Mouse (Mus musculus) T-helper 17 cell (primary cell): ENCODE results near the gene Rsc1a1.

Experiments
- in situ Hi-C, 2 experiments: fragments of 300-600 bp; cut with MboI, MseI; formaldehyde crosslinking; loops; 1 replicate in 1 of 2; 2 replicates in 1 of 2; pipeline ENCODE4 v1.15.1; 2025; ENCODE audit warnings: high pct_unique_total_duplicates in 2 of 2

The Rsc1a1 gene

DNA sequence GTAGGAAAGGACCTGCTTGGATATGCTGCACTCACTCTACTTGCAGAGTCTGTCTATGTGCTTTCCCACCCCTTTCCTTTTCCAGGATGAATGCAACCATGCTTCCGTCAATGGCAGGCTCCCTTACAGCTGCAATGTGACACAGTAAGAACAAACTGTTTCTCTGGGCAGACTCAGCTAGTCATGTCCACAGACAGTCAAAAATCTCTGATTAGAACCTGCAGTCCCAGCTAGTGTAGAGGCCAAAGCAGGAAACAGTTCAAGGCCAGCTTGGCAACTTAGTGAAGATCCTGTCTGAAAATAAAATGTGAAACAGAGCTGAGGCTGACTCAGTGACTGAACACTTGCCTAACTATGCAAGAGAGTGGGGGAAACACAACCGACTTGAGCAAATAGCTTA lies 19.2 kb upstream of the Rsc1a1 start:
- in situ Hi-C loops, result no loop called here

DNA sequence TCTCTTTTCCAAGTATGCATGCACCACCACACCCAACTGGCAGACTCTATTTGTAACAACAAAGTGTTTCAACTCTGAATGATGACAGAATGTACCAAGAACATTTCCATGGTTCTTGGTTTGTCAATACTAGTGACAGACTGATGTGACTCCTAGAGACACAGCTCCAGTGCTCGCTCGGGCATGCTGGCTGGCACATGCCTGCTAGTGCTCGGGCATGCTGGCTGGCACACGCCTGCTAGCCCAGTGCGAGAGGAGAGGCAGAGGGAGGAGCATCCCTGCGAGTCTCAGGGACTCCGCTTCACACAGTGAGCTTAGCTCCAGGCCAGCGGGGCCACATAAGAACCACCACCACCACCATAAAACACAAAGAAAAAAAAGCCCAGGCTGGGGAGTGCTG lies 9.3 kb upstream of the Rsc1a1 start:
- in situ Hi-C loops, result no loop called here

DNA sequence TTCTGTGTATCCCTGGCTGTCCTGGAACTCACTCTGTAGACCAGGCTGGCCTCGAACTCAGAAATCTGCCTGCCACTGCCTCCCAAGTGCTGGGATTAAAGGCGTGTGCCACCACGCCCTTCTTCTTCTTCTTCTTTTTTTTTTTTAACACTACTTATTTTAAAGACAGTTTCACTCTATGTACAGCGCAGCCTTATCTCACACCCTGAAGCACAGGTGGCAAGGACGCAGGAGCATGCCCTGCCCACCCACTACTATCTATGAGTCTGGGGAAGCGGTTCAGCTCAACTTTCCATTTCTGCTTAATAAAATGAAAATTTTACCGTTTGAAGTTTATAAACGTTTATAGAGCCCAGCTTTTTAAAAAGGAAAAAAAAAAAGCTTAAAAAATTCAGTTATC lies 3.1 kb upstream of the Rsc1a1 start:
- in situ Hi-C loops, result no loop called here

DNA sequence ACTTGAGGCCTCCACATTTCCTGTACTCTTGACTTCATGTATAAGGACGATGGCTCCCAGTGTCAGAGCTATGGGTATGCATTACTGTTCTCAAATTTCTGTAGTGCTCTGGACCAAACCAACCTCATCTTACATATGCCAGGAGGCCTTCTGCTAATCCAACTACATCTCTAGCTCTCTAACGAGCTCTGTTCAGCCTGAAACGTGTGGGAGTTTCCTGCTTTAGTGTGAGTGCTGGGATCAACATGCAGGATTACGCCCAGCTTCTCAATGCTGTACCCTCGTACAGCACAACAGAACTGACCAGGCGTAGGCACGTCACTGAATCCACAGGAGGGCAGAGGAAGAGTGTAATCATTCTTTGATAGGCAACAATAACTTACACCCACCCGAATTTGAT lies 1.1 kb upstream of the Rsc1a1 start:
- in situ Hi-C loops, result no loop called here

DNA sequence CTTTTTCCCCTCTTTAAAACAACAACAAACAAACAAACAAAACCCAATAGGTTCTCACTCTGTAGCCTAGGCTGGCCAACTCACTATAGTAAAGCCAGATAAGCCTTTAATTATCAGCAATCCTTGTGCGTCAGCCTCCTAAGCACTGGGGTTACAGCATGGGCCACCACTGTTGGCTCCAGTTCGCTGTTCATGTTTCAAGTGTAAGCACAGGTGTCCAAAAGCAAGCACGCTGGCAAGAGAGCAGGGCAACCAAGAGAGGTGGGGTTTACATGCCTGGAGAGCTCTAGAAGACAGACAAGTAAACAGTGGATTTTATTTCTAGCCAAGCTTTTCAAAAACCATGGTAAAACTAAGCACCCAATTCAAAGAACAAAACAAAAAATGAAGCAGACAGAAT lies 694 bp upstream of the Rsc1a1 start:
- in situ Hi-C loops, result no loop called here

DNA sequence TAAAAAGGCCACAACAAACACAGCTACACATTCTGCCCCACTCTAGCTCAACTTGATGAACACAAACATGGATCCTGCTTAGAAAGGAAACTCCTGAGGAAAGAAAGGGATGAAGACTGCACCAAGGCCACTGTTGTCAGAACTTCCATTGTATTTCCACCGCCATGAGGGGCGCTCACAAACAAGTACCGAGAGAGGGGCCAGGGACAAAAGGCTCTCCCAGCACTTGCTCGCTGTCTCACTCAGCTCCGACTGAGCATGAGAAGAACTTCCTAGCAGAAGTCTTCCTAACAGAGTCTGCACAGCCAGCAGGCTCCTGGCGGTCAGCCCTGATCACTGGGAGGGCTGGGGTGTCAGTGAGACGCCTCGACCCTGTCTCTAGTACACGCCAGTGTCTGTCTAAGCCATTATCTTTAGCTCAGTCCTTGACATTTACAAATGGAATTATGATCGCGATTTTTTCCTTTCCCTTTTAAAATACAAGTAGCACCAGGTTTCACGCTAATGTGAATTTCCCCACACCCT lies 2.6 kb downstream of the Rsc1a1 start:
- in situ Hi-C loops, result no loop called here

DNA sequence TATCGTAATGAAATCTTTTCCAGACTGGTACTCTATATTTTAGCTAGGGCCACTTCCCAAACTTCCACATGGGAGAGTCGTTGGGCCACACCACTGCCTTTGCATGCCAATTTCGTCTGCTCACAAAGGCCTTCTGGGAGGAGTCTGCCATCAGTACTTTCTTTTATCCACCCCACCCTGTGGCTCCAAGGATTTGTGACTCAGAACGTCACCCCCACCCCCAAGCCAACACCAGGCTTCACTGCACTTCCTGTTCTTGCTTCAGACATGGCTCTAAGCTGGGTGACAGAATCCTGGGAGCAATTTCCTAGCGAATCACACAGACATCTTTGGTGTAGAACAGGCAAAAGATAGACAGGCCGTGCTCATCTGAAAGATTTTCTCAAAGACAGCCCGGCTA lies 3.6 kb downstream of the Rsc1a1 start:
- in situ Hi-C loops, result no loop called here

DNA sequence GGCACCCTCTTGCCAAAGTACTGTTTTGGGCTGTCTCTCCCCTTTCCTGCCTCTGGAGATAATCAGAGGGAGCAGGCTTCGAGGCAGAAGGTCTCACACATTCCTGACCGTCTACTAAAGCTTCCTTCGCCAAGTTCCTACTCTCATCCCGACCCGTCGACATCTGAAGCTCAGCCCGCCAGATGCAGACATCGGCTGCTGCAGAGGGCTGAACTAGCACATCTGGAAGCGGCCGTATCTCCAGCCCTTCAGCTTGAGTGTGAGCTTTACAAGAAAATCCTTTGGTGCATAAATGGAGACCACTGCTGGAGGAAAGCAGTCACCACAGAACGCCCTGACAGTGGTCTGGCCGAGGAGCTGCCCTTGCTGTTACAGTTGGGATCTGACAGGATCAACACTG lies 4.5 kb downstream of the Rsc1a1 start:
- in situ Hi-C loops, result no loop called here

DNA sequence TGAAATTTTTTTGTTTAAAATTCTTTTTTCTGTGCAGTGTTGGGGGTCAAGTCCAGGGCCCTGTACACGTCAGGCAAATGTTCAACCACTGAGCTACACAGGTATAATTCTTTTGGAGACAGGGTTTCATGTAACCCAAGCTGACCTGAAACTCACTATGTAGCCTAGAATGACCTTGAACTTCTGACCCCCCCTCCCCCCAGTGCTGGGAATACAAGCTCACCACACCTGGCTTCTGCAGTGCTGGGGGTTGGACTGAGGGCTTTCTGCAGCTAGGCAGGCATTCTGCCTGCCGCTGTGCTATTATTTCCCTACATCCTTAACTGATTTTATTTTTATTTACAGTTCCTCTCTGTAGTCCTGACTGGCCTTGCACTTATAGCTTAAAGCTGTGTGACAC lies 6.4 kb downstream of the Rsc1a1 start:
- in situ Hi-C loops, result no loop called here

DNA sequence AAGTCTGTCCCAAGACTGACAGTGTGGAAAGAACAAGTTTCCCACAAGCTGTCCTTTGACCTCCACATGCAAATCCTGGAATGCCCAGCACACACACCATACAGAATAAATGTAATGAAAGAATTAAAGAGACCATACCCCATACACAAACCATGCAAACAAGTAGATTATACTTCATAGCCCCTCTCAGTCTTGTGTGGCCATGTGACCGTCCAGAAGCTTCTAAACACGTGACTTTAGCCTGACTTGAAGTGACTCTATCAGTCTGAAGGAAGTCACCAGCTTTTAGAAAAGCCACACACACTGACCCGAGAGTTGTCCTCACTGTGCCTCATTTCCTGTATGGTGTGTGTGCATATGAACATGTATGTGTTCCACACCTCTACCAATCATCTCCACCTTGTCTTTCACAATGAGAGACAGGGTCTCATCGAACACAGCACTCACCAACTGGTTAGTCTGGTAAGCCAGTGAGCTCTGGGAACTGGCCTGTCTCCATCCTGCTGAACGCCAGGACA lies 8.9 kb downstream of the Rsc1a1 start:
- in situ Hi-C loops, result no loop called here

DNA sequence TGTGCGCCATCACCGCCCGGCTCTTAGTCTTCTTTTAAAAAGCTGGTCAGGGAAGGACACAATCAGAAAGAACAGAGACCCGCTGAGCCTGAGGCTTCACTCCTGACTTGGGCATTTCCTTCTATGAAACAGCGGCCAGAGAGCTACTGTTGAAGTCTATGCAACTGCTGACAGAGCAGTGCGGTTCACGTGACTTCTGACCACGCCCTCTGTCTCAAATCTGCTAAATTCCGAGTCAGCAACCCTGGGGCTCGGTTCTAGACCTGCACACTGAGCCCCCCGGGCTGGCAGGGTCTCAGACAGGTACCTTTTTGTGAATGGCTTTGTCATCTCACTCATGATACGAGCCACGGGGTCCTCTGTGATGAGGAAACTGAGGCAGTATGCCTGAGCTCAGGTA lies 13.1 kb downstream of the Rsc1a1 start:
- in situ Hi-C loops, result loop anchor here in 1 of 2 experiments (25.0 kb wide), 1 partner anchor 915 kb away; no protein-coding TSS in a partner anchor

DNA sequence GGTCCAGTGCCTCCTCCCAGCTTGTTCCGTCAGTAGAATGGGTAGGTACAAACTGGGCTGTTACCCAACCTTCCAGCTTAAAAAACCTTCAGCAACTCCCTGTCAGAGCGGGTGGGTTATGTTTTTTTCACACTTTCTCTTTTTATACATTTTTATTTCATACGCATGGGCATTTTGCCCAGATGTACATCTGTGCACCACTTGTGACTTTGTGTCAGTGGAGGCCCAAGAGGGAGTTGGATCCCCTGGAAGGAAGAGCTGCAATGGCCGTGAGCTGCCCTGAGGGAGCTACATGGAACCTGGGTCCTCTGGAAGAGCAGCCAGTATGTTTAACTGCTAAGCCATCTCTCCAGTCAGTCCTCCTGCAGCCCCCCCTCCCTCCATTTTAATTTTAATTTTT lies 14.0 kb downstream of the Rsc1a1 start:
- in situ Hi-C loops, result loop anchor here in 1 of 2 experiments (25.0 kb wide), 1 partner anchor 916 kb away; no protein-coding TSS in a partner anchor

DNA sequence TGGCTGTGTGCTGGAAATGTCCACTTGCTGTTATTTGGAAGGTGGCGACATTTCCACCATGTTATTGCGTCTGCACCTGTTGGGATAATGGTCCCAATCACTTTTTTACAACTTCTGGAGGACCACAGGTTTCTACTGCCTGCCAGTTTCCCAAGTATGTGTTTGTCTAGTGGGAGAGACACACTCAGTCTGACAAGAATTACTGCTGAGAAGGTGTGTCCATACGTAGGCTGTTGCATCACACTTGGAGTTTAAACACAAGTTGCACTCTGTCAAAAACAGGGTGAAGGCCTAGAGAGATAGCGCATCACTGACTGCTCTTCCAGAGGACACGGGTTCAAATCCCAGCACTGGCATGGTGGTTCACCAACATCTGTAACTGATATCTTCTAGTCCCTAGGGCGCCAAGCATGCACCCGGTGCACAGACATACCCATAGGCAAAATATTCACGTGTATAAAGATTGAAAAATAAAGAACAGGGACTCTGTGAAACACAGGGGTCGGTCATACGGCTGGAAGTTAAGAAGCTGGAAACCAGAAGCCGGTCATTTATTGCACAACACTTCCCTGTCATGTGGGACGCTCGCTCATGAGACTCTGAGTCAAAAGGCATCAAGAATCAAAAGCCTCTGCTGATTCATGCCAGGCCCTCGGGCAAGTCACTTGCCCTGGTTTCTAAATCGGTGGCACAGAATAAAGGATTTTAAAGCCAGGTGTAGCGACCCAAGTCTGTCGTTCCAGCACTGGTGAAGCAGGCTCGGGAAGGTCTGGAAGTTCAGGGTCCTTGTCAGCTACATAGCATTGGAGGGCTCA lies 15.3 kb downstream of the Rsc1a1 start:
- in situ Hi-C loops, result loop anchor here in 1 of 2 experiments (25.0 kb wide), 1 partner anchor 917 kb away; no protein-coding TSS in a partner anchor

DNA sequence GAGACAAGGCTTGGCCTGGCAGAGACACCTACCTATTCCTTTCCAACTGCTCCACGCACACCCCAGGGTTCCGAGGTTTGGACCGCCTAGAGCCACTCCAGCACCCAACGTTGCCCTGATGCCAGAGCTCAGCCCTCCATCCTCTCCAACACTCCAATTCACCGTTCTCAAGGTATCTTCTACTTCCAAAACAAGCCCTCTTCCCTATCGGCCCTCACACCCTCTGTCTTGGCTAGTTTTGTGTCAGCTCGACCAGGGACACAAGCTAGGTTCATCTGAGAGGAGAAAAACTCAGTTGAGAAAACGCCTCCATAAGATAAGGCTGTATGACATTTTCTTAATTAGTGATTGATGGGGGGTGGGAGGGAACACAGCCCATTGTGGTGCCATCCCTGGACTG lies 20.6 kb downstream of the Rsc1a1 start, which contains the start of gene Plekhm2:
Plekhm2 (minus strand) TSS at position 101 of the 400 bp plus-strand sequence.
- in situ Hi-C loops, result loop anchor here in 1 of 2 experiments (25.0 kb wide), 1 partner anchor 923 kb away; no protein-coding TSS in a partner anchor

DNA sequence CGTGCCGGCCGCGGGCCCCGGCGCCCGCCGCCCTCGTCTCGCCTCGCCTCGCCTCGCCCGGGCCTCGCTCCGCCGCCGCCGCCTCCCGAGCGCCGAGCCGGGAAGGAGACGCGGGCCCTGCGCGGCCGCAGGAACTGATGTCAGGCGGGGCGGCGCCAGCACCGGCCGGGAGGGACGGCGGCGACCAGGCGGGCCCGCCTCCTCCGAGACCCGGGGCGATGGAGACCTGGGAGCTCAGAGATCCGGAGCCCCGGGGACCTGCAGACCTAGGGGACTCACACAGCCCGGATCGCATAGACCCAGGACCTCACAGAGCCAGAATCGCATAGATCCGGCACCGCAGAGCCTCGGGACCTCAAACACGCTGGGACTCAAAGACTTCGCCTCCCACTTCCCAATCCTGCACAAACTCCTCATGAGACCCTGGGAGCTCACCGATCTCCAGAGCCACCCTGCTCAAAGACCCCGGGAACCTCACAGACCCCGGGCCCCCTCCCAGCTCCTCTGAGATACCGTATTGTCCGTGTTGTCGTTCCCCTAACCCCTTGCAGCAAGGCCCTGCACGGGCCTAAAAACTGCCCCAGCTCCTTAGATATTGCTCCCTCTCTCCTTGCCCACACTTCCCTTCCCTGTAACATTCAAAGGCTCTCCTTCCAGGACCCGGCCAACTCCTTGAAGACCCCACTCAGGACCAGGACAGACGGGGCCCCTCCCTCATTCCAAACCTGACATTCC lies 21.2 kb downstream of the Rsc1a1 start:
- in situ Hi-C loops, result loop anchor here in 1 of 2 experiments (25.0 kb wide), 1 partner anchor 923 kb away; no protein-coding TSS in a partner anchor

DNA sequence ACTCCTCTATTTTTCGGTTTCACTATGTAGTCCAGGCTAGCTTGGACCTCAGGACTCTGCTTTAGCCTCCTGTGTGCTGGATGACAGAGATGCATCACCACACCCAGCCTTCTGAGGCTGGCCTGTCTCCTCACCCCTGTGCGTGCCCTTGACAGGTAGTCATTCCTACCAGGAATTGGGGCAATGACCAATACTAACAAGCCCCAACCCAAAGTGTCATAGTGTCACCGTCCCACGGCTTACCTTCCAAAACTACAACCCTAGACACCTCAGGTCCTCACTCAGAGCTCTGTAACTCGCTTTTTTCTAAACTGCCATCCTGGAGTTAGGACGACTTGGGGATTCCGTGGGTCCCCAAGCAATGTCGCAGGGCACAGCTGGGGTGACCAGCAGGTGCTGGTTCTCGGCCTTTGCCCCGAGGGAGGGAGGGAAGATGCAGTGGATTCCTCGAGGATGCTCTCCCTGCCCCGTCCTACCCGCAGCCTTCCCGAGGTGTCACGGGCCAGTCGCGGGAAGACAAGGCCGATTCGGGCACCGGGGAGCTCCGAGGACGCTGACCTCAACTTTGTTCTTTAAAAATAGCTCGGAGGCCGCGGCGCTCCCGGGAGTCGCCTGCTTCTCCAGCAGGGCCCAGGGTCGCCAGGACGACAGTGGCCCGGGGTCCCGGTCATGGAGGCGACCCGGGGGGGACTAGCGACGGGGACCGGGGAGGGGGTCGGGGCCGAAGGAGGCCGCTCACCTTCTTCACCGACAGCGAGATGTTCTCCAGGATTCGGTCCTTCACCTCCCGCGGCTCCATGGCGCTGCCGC lies 22.1 kb downstream of the Rsc1a1 start:
- in situ Hi-C loops, result loop anchor here in 1 of 2 experiments (25.0 kb wide), 1 partner anchor 924 kb away; no protein-coding TSS in a partner anchor

DNA sequence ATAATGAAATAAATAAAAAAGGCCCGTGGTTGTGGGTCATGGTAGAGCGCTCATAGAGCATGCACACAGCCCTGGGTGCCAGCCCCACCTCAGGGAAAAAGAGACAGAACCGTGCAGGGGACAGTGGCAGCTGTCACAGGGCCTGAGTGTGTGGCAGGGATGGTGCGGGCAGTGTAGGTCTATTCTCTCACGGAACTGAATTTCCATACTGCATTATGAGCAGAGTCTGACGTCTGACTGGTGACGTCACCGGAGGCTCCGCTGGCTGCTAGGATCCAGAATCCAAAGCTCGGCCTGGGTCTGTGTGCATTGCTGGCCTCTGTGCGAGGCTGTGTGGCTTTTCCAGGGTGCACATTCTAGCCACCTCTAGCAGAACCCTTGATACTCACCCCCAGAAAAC lies 24.5 kb downstream of the Rsc1a1 start:
- in situ Hi-C loops, result loop anchor here in 1 of 2 experiments (25.0 kb wide), 1 partner anchor 926 kb away; no protein-coding TSS in a partner anchor

DNA sequence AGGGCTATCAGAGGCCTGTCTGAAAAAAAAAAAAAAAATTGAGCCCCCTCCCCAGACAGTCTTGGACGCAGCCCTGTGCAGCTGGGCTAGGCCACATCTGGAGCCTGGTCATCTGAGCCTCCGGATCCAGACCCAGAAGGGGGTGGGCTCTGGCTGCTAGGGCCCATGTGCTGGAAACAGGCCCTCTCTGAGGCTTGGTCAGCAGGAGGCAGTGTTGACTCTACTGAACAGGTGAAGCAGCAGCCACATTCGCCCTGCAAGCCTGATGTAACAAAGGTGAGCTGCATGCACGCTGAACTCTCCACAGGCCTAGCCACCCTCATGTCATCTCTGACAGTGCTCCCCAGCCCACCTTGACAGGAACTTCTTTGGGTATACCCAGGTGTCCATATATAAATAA lies 25.7 kb downstream of the Rsc1a1 start:
- in situ Hi-C loops, result loop anchor here in 1 of 2 experiments (25.0 kb wide), 1 partner anchor 928 kb away; no protein-coding TSS in a partner anchor

DNA sequence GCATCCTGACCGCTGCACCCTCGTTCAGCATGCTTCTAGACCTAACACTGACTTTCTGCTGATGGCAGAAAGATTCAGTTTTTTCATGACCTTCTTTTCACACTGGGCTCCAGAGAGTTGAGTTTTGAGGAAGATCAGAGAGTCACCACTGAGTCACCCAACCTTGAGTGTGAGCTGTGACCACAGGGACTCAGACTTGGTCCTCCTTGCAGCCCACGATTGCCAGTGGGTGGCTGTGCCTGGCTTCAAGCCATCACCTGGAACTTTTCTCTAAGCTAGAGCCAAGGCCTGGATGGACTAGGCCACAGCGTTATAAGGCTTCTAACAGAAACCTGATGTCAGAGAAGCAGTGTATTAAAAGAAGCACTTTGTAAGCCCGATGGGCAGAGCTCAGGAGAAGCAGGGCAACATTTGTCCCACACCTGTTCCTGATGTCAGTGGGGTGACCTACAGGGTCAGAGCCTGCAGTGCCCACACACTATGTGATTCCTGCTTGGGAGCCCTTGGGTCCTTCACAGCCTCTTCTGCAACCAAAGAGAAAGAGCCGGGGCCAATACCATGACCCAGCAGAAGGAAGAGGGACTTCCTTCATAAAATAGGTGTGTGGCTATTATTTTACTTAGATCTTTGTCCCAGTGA lies 26.4 kb downstream of the Rsc1a1 start:
- in situ Hi-C loops, result loop anchor here in 1 of 2 experiments (25.0 kb wide), 1 partner anchor 928 kb away; no protein-coding TSS in a partner anchor

DNA sequence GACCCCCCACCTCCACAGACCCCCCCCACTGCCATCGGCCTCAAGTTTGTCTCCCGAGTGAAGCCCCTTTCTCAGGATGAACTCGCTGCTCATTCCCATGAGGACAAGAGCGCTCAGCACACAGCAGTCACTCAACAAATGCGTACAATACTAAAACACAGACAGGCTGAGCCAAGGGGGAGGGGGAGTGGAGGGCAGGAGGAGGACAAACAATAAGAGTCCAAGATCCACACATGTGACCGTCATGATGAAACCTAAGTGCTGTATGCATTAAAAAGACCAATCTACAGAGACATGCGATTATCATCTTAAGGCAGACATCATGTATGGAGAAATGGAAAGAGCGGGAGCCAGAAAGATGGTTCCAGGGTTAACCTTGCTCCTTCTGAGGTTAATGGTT lies 28.5 kb downstream of the Rsc1a1 start:
- in situ Hi-C loops, result loop anchor here in 1 of 2 experiments (25.0 kb wide), 1 partner anchor 930 kb away; no protein-coding TSS in a partner anchor
